Mouse (Mus musculus) intestine, embryonic 15.5 days (tissue): ENCODE data around the gene Ccm2l. TPM values are rescaled to one million over a fixed set of nuclear protein-coding genes. Genes with fewer than 3 reads are reported as not detected.

ENCODE experiments used
- ATAC-seq: fragments of 200-750 bp; cut with Nextera tagmentation; 2 replicates; pipeline ENCODE4 v1.8.0; 2017; ENCODE audit warnings: moderate TSS enrichment, moderate library complexity
- H3K27ac ChIP-seq: fragments of 300-500 bp; sonication (generic); 2 replicates; pipeline ENCODE4 v1.5.1; 2015; ENCODE audit warnings: mild to moderate bottlenecking, inconsistent platforms
- H3K27me3 ChIP-seq: fragments of 300-500 bp; sonication (generic); replicated peaks from 2 replicates; pipeline ENCODE4 v1.6.1; 2015; ENCODE audit warnings: inconsistent platforms
- H3K36me3 ChIP-seq: fragments of 300-500 bp; sonication (generic); 2 replicates; pipeline ENCODE4 v1.6.1; 2015; ENCODE audit warnings: inconsistent platforms
- H3K4me1 ChIP-seq: fragments of 300-500 bp; sonication (generic); replicated peaks from 2 replicates; pipeline ENCODE4 v1.6.1; 2015; ENCODE audit warnings: inconsistent platforms
- H3K4me2 ChIP-seq: fragments of 300-500 bp; sonication (generic); replicated peaks from 2 replicates; pipeline ENCODE4 v1.6.1; 2015; ENCODE audit warnings: mild to moderate bottlenecking, inconsistent platforms
- H3K4me3 ChIP-seq: fragments of 300-500 bp; sonication (generic); replicated peaks from 2 replicates; pipeline ENCODE4 v1.5.1; 2015; ENCODE audit warnings: inconsistent platforms
- H3K9ac ChIP-seq: fragments of 300-500 bp; sonication (generic); 2 replicates; pipeline ENCODE4 v1.6.1; 2015; ENCODE audit warnings: inconsistent platforms
- H3K9me3 ChIP-seq: fragments of 300-500 bp; sonication (generic); 2 replicates; pipeline ENCODE4 v1.6.1; 2016; ENCODE audit warnings: inconsistent platforms
- WGBS: fragments of 180-500 bp; shearing (Covaris S2); methylation state at CpG from one replicate; pipeline ENCODE4 v1.1.7; 2015; 5-methylcytosine and 5-hydroxymethylcytosine counted together
- polyA plus RNA-seq: library from polyadenylated mRNA; unstranded; fragments of >200 nt; fragmentation: Nextera tagmentation; extraction: Ambion mirVana; gene quantifications from 2 replicates; pipeline ENCODE4 v1.2.1, GENCODE M21; 2015

The Ccm2l gene
- polyA plus RNA-seq, 1 experiment from 2014 or later, result 2.0 TPM

DNA sequence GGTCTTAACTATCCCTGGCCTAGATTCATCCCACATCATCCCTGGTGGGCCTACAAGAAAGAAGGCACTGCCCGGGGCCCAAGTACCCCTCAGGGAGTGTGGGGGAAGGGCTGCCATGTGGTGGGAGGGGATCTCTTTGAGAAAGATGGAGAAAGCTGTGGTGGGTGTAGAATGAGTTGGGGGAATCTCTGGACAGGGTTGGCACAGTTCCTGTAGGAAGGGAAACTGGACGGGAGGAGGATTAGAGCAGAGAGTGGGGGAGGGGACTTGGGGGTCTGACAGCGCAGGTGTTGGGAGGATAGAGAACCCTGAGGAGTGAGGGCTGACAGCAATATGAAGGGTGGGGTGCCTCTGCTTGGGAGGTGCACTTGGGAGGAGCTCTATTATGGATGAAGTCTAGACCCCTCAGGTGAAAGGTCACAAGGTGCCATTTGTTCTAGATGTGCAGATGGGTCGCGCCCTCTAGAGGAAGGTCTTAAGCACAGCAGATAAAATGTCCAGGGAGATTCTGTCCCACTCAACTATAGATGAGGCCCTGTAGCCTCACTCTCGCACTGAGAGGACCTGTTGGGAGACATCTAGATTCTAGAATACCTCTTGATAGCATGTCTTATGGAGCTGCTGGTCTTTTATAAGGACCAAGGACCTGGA lies 10.4 kb upstream of the Ccm2l start:
- H3K9me3 ChIP-seq, result no peaks in the 10 kb centered on the region
- peaks cover 39% of the 10 kb centered on the region for H3K27me3 ChIP-seq
- H3K4me2 ChIP-seq, result no peak overlapping the region
- H3K4me1 ChIP-seq, result 0 out of 2 replicates have a peak, but pooled peaks cover 3% of the 10 kb centered on the region
- no peak for ATAC-seq
- no peak overlapping the region for H3K4me3 ChIP-seq
- H3K9ac ChIP-seq, result no peak overlapping the region
- no peaks in the 10 kb centered on the region for H3K36me3 ChIP-seq
- H3K27ac ChIP-seq, result no peak overlapping the region
- WGBS, result 56% methylated on average over 6 of the region's 6 CpGs

- H3K4me1 ChIP-seq, result no peaks in the 10 kb centered on the region
- H3K27me3 ChIP-seq, result peaks cover 12% of the 10 kb centered on the region
- H3K36me3 ChIP-seq, result no peaks in the 10 kb centered on the region
- no peak for ATAC-seq
- H3K4me2 ChIP-seq, result no peak overlapping the region
- no peaks in the 10 kb centered on the region for H3K9me3 ChIP-seq
- 57% methylated on average over 4 of the region's 4 CpGs for WGBS
- H3K4me3 ChIP-seq, result no peak overlapping the region
- H3K27ac ChIP-seq, result no peak overlapping the region
- no peak overlapping the region for H3K9ac ChIP-seq
These were observed 7.4 kb upstream of the Ccm2l start for GRCm38 (mm10) chr2:153058365-153058764.

DNA sequence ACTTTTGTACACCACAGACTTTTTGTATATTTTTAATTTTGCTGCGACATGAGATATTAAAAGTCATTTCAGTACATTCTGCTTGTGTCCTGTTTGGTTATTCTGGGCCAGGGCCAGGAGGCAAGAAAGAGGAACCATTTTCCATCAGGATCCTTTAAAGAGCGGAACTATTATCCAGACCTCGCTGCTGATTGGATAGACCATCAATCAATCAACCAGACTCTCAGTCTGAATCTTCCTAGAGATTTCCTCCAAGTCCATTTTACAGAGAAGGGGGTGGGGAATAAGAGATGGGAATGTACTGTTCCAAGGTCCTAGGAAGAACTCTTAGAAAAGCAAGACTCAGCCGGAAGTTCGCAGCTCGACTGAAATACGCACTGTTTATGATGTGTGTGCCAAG lies 5.5 kb upstream of the Ccm2l start:
- WGBS, result 73% methylated on average over 7 of the region's 7 CpGs
- no peaks in the 10 kb centered on the region for H3K36me3 ChIP-seq
- ATAC-seq, result no peak
- no peaks in the 10 kb centered on the region for H3K9me3 ChIP-seq
- H3K4me1 ChIP-seq, result no peaks in the 10 kb centered on the region
- H3K4me2 ChIP-seq, result no peak overlapping the region
- no peak overlapping the region for H3K27ac ChIP-seq
- no peak overlapping the region for H3K4me3 ChIP-seq
- no peak overlapping the region for H3K9ac ChIP-seq
- no peaks in the 10 kb centered on the region; the same call in 1 of the 2 replicates for H3K27me3 ChIP-seq

DNA sequence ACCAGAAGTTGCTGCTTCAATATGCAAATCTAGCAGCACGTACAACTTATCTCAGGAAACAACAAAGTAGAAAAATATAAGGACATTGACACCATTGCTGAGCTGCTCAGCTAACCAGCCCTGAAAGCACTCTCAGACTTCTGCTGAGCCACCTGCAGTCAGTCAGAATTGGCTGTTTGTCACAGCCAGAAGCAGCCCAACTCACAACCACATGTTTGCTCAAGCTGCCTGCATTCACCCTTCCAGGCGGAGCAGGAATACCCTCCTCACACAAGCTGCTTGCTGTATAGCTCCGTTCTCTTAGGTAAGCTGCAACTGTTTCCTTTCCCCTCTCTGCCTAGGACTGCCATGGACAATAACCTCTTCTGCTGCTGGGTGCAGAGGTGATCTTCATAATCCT lies 2.4 kb upstream of the Ccm2l start:
- ATAC-seq, result no peak
- no peaks in the 10 kb centered on the region for H3K4me1 ChIP-seq
- peaks cover 12% of the 10 kb centered on the region for H3K27me3 ChIP-seq
- H3K9ac ChIP-seq, result no peak overlapping the region
- H3K4me3 ChIP-seq, result no peak overlapping the region
- no peak overlapping the region for H3K4me2 ChIP-seq
- H3K9me3 ChIP-seq, result no peaks in the 10 kb centered on the region
- no peak overlapping the region for H3K27ac ChIP-seq
- H3K36me3 ChIP-seq, result no peaks in the 10 kb centered on the region
- 42% methylated on average over 3 of the region's 3 CpGs for WGBS

DNA sequence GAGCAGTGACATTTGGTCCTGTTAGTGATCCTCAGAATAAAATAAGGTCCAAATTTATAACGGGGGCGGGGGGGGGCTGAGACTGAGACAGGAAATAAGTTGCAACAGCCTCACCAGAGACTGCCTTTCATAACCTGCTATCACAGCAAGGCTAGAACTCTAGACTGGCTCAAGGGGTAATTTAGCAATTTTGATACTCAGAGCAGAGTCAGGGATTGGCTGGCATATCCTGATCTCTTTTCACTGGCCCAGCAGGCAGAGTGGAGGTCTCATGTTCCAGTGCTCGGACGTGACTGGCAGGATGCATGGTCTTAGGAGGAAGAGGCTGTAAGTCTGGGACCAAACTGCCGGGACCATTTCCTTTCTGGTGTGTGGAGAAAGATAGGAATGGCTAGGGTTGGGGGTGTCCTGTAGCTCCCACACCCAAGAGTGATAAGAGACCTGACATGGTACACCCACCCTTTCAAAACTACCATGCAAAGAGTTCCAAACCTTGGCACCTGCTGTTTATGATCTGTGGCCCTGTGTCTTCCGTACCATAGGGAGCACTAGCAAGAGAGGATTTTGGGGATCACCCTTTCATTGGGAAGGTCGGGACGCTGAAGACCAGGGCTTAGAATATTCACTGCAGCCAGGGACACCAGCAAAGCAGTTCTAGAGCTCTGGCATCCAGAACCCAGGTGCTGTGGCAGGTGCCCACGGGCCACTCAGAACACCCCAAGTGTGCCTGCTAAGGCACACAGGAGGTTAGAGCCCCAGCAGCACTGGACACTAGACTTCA lies 1.4 kb upstream of the Ccm2l start:
- ATAC-seq, result no peak
- no peak overlapping the region for H3K4me3 ChIP-seq
- no peak overlapping the region for H3K27ac ChIP-seq
- H3K9ac ChIP-seq, result no peak overlapping the region
- H3K4me2 ChIP-seq, result no peak overlapping the region
- no peaks in the 10 kb centered on the region for H3K9me3 ChIP-seq
- peaks cover 17% of the 10 kb centered on the region for H3K27me3 ChIP-seq
- no peaks in the 10 kb centered on the region for H3K4me1 ChIP-seq
- no peaks in the 10 kb centered on the region for H3K36me3 ChIP-seq
- 81% methylated on average over 9 of the region's 9 CpGs for WGBS

DNA sequence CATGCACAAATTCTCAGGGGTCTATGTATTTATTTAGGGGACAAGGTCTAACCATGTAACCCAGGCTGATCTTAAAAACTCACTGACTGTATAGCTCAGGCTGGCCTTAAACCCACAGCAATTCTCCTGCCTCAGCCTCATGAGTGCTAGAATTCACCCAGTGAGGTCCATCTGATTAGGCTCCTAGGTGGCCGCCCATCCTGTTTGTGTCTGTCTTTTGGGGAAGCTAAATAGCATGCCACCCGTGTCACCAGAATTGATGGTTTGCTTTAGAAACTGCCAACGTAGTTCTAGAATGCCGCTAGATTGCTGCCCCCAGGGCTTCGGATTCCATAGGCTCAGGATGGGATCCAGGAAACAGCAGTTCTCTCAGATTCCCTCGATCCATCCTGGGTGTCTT lies 1.2 kb downstream of the Ccm2l start:
- Histone ChIP-seq H3K4me2 (0 out of 2 replicates have a peak overlapping the region, but pooled peaks have one; percentile 4), H3K9ac (no peak overlapping the region), H3K27ac (no peak overlapping the region), H3K36me3 (no peaks in the 10 kb centered on the region), H3K4me3 (no peak overlapping the region), H3K9me3 (no peaks in the 10 kb centered on the region), H3K27me3 (peaks cover 41% of the 10 kb centered on the region), H3K4me1 (peaks cover 7% of the 10 kb centered on the region)
- 48% methylated on average over 6 of the region's 6 CpGs for WGBS
- no peak for ATAC-seq

GRCm38 (mm10) chr2:153070762-153071490 lies 5.2 kb downstream of the Ccm2l start:
- Histone ChIP-seq H3K9ac (no peak overlapping the region), H3K9me3 (no peaks in the 10 kb centered on the region), H3K27me3 (peaks cover 67% of the 10 kb centered on the region), H3K4me3 (no peak overlapping the region), H3K27ac (no peak overlapping the region), H3K4me1 (peaks cover 7% of the 10 kb centered on the region), H3K4me2 (no peak overlapping the region), H3K36me3 (no peaks in the 10 kb centered on the region)
- ATAC-seq, result 0 out of 2 replicates have a peak, but pooled peaks have one; percentile 28
- 13% methylated on average over 23 of the region's 23 CpGs for WGBS

GRCm38 (mm10) chr2:153071491-153072184 lies 5.9 kb downstream of the Ccm2l start:
- Histone ChIP-seq H3K9me3 (no peaks in the 10 kb centered on the region), H3K4me3 (peak overlapping the region; percentile 31), H3K36me3 (no peaks in the 10 kb centered on the region), H3K27ac (no peak overlapping the region), H3K4me1 (peaks cover 7% of the 10 kb centered on the region), H3K27me3 (peaks cover 67% of the 10 kb centered on the region), H3K9ac (peak overlapping the region; percentile 42), H3K4me2 (peak overlapping the region; percentile 66)
- peak; percentile 31; the same call in 1 of the 2 replicates for ATAC-seq
- WGBS, result 9% methylated on average over 67 of the region's 67 CpGs

- WGBS, result 83% methylated on average over 10 of the region's 10 CpGs
- H3K36me3 ChIP-seq, result no peaks in the 10 kb centered on the region
- no peak overlapping the region for H3K4me2 ChIP-seq
- peaks cover 7% of the 10 kb centered on the region for H3K4me1 ChIP-seq
- peaks cover 49% of the 10 kb centered on the region for H3K27me3 ChIP-seq
- H3K9me3 ChIP-seq, result no peaks in the 10 kb centered on the region
- no peak overlapping the region for H3K4me3 ChIP-seq
- ATAC-seq, result no peak
- no peak overlapping the region for H3K27ac ChIP-seq
- no peak overlapping the region for H3K9ac ChIP-seq
These were observed 8.9 kb downstream of the Ccm2l start for GRCm38 (mm10) chr2:153074651-153075050.

DNA sequence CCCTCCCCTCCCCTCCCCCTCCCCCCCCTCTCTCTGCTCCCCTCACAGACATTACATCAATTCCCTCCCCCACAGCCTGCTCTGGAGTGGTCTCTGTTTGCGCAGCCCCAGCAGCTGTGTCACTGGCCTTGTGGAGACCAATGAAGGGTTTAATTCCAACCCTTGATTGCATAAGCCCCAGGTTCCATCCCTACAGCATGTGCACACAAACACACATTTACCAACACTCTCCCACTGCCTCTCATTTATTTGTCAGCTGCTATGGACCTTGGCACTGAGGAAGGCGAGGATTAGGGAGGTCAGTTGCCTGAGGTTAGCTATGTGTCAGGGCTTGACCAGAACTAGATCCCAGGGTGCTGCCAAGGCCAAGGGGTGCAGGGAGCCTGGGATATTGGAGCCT lies 10.2 kb downstream of the Ccm2l start:
- H3K36me3 ChIP-seq, result no peaks in the 10 kb centered on the region
- 47% methylated on average over 2 of the region's 2 CpGs for WGBS
- no peak overlapping the region for H3K9ac ChIP-seq
- H3K4me2 ChIP-seq, result no peak overlapping the region
- H3K27me3 ChIP-seq, result peaks cover 36% of the 10 kb centered on the region
- ATAC-seq, result no peak
- no peak overlapping the region for H3K27ac ChIP-seq
- H3K4me1 ChIP-seq, result peaks cover 7% of the 10 kb centered on the region
- no peak overlapping the region for H3K4me3 ChIP-seq
- no peaks in the 10 kb centered on the region for H3K9me3 ChIP-seq

DNA sequence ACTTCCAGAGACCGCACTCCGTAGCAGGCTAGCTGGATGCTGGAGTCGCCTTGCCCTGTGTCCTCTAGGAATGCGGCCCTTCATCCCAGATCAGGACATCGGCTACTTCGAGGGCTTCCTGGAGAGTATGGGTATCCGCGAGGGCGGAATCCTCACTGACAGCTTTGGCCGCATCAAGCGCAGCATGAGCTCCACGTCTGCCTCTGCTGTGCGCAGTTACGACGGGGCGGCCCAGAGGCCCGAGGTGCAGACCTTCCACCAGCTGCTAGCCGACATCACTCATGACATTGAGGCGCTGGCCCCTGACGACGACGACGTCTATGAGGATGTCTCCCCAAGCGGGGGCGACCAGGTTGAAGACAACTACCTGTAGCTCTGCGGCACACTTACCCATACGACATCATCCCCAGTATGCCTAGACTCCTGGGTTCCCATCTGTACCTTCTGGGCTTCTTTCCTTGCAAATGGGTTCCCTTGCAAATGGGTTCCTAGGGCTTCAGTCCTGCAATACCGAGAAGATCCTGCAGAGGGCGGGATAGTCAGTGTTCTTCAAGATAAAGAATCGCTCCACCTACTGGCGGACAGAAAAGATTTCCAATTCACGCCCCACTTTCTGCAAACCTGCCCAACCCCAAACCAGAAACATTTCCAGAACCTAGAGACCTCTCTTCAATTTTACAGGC lies 15.2 kb downstream of the Ccm2l start:
- Histone ChIP-seq H3K36me3 (no peaks in the 10 kb centered on the region), H3K27me3 (no peaks in the 10 kb centered on the region), H3K4me2 (no peak overlapping the region), H3K9ac (no peak overlapping the region), H3K4me1 (no peaks in the 10 kb centered on the region), H3K4me3 (no peak overlapping the region), H3K27ac (no peak overlapping the region), H3K9me3 (no peaks in the 10 kb centered on the region)
- ATAC-seq, result no peak
- 38% methylated on average over 32 of the region's 32 CpGs for WGBS
